Mouse (Mus musculus) lung, embryonic 14.5 days (tissue): Measurements from ENCODE around the gene Mov10l1. TPM values are rescaled to one million over a fixed set of nuclear protein-coding genes. Genes with fewer than 3 reads are reported as not detected.
A peak's percentile ranks its signal among the peaks of the same experiment; 100 is the strongest.

ENCODE experiments used
- ATAC-seq: fragments of 200-750 bp; cut with Nextera tagmentation; 2 replicates; pipeline ENCODE4 v1.8.0; 2017; ENCODE audit warnings: mild to moderate bottlenecking, moderate TSS enrichment, moderate library complexity; ENCODE audit not compliant: insufficient read depth
- DNase-seq: peaks from one replicate; pipeline ENCODE4 v3.0.0-alpha.2; 2015
- H3K27ac ChIP-seq: fragments of 300-500 bp; sonication (generic); 2 replicates; pipeline ENCODE4 v1.5.1; 2014; ENCODE audit warnings: low read depth, mild to moderate bottlenecking, moderate library complexity
- H3K27me3 ChIP-seq: fragments of 300-500 bp; sonication (generic); 2 replicates; pipeline ENCODE4 v1.6.1; 2014; ENCODE audit warnings: low read length, control low read depth; ENCODE audit not compliant: insufficient read depth
- H3K36me3 ChIP-seq: fragments of 300-500 bp; sonication (generic); 2 replicates; pipeline ENCODE4 v1.6.1; 2014; ENCODE audit warnings: control low read depth; ENCODE audit not compliant: insufficient read depth
- H3K4me1 ChIP-seq: fragments of 300-500 bp; sonication (generic); 2 replicates; pipeline ENCODE4 v1.6.1; 2014; ENCODE audit warnings: antibody characterized with exemption, control low read depth; ENCODE audit not compliant: insufficient read depth
- H3K4me2 ChIP-seq: fragments of 300-500 bp; sonication (generic); 2 replicates; pipeline ENCODE4 v1.6.1; 2014; ENCODE audit warnings: mild to moderate bottlenecking
- H3K4me3 ChIP-seq: fragments of 300-500 bp; sonication (generic); 2 replicates; pipeline ENCODE4 v1.5.1; 2014; ENCODE audit warnings: low read depth, low read length
- H3K9ac ChIP-seq: fragments of 300-500 bp; sonication (generic); 2 replicates; pipeline ENCODE4 v1.6.1; 2014
- H3K9me3 ChIP-seq: fragments of 300-500 bp; sonication (generic); 2 replicates; pipeline ENCODE4 v1.6.1; 2016; ENCODE audit warnings: low read depth, low read length, control low read depth
- CTCF ChIP-seq: IDR thresholded peaks from 2 replicates; pipeline ENCODE4 v1.5.1; 2016; ENCODE audit warnings: antibody characterized with exemption, low read depth
- WGBS: fragments of 180-500 bp; shearing (Covaris S2); extraction: QIAGEN DNeasy Blood & Tissue Kit; methylation state at CpG from one replicate; pipeline ENCODE4 v1.1.7; 2014; 5-methylcytosine and 5-hydroxymethylcytosine counted together
- polyA plus RNA-seq: library from polyadenylated mRNA; unstranded; fragments of >200 nt; fragmentation: Nextera tagmentation; extraction: Ambion mirVana; gene quantifications from 2 replicates; pipeline ENCODE4 v1.2.1, GENCODE M21; 2014

Gene Mov10l1
- polyA plus RNA-seq, 1 experiment from 2014 or later: not detected

GRCm38 (mm10) chr15:89059161-89059931 lies 76.6 kb downstream of the Mov10l1 start, which contains the start of gene Panx2:
Panx2 (plus strand) TSS chr15:89059734.
- TF ChIP-seq CTCF: no peak
- WGBS: under 1% methylated on average over 57 of the region's 57 CpGs
- peaks cover 43% of the 10 kb centered on the region for H3K27me3 ChIP-seq

GRCm38 (mm10) chr15:89060032-89060681 lies 77.4 kb downstream of the Mov10l1 start:
- Histone ChIP-seq H3K27ac (no peak overlapping the region), H3K27me3 (peaks cover 43% of the 10 kb centered on the region), H3K9me3 (no peaks in the 10 kb centered on the region), H3K9ac (peak overlapping the region; percentile 58), H3K4me3 (peak overlapping the region; percentile 66), H3K36me3 (no peaks in the 10 kb centered on the region), H3K4me1 (0 out of 2 replicates have a peak, but pooled peaks cover 3% of the 10 kb centered on the region), H3K4me2 (peak overlapping the region; percentile 96)
- no peak for TF ChIP-seq CTCF
- ATAC-seq (peak; percentile 46; the same call in 1 of the 2 replicates), DNase-seq (peak; percentile 56)
- 1% methylated on average over 39 of the region's 48 CpGs for WGBS

More at GRCm38 (mm10) chr15:89059161-89059931, 76.6 kb downstream of the Mov10l1 start, which contains the start of gene Panx2:
- ATAC-seq (peak; percentile 30; the same call in 1 of the 2 replicates), DNase-seq (peak; percentile 26)
- H3K4me1 ChIP-seq: 0 out of 2 replicates have a peak, but pooled peaks cover 3% of the 10 kb centered on the region
- H3K27ac ChIP-seq: no peak within 1 kb of the TSS
- H3K36me3 ChIP-seq: no peaks in the 10 kb centered on the region
- no peaks in the 10 kb centered on the region for H3K9me3 ChIP-seq
- H3K4me3 ChIP-seq: peak within 1 kb of the TSS; percentile 66
- H3K4me2 ChIP-seq: peak within 1 kb of the TSS; percentile 96
- H3K9ac ChIP-seq: peak within 1 kb of the TSS; percentile 58

GRCm38 (mm10) chr15:89060811-89061460 lies 78.2 kb downstream of the Mov10l1 start:
- Histone ChIP-seq H3K36me3 (no peaks in the 10 kb centered on the region), H3K4me1 (0 out of 2 replicates have a peak, but pooled peaks cover 3% of the 10 kb centered on the region), H3K27me3 (peaks cover 43% of the 10 kb centered on the region), H3K4me3 (no peak overlapping the region), H3K9me3 (no peaks in the 10 kb centered on the region), H3K9ac (no peak overlapping the region), H3K27ac (no peak overlapping the region), H3K4me2 (peak overlapping the region; percentile 96; the same call in 1 of the 2 replicates)
- 79% methylated on average over 12 of the region's 12 CpGs for WGBS
- DNase-seq: no peak
- no peak for ATAC-seq
- TF ChIP-seq CTCF: no peak

GRCm38 (mm10) chr15:89061761-89062517 lies 79.2 kb downstream of the Mov10l1 start:
- peaks cover 53% of the 10 kb centered on the region for H3K27me3 ChIP-seq
- no peak overlapping the region for H3K4me3 ChIP-seq
- DNase-seq: no peak
- WGBS: 89% methylated on average over 6 of the region's 6 CpGs
- no peak for TF ChIP-seq CTCF
- no peak overlapping the region for H3K27ac ChIP-seq
- H3K9me3 ChIP-seq: no peaks in the 10 kb centered on the region
- no peak overlapping the region for H3K9ac ChIP-seq
- no peaks in the 10 kb centered on the region for H3K36me3 ChIP-seq
- 0 out of 2 replicates have a peak, but pooled peaks cover 3% of the 10 kb centered on the region for H3K4me1 ChIP-seq
- H3K4me2 ChIP-seq: no peak overlapping the region
- no peak for ATAC-seq

- DNase-seq: no peak
- no peak for ATAC-seq
- H3K9me3 ChIP-seq: no peaks in the 10 kb centered on the region
- 82% methylated on average over 5 of the region's 5 CpGs for WGBS
- no peak overlapping the region for H3K9ac ChIP-seq
- H3K36me3 ChIP-seq: no peaks in the 10 kb centered on the region
- 0 out of 2 replicates have a peak, but pooled peaks cover 3% of the 10 kb centered on the region for H3K4me1 ChIP-seq
- H3K27me3 ChIP-seq: peaks cover 55% of the 10 kb centered on the region
- H3K4me3 ChIP-seq: no peak overlapping the region
- no peak for TF ChIP-seq CTCF
- H3K4me2 ChIP-seq: no peak overlapping the region
- no peak overlapping the region for H3K27ac ChIP-seq
Observed at GRCm38 (mm10) chr15:89062518-89062910, 79.8 kb downstream of the Mov10l1 start.

GRCm38 (mm10) chr15:89063001-89063400 lies 80.3 kb downstream of the Mov10l1 start:
- H3K9me3 ChIP-seq: no peaks in the 10 kb centered on the region
- 68% methylated on average over 7 of the region's 7 CpGs for WGBS
- H3K27ac ChIP-seq: no peak overlapping the region
- H3K4me1 ChIP-seq: 0 out of 2 replicates have a peak, but pooled peaks cover 3% of the 10 kb centered on the region
- H3K27me3 ChIP-seq: peaks cover 58% of the 10 kb centered on the region
- H3K36me3 ChIP-seq: no peaks in the 10 kb centered on the region
- no peak overlapping the region for H3K4me2 ChIP-seq
- H3K9ac ChIP-seq: no peak overlapping the region
- DNase-seq: no peak
- TF ChIP-seq CTCF: no peak
- no peak overlapping the region for H3K4me3 ChIP-seq
- ATAC-seq: no peak
